Mouse (Mus musculus) myocyte (in vitro differentiated cells): Measurements from ENCODE around the gene Cflar. TPM values are rescaled to one million over a fixed set of nuclear protein-coding genes. Genes with fewer than 3 reads are reported as not detected.
"Not testable (repeated sequence)": the region's sequence is repeated elsewhere in the genome, so short reads cannot be mapped to it uniquely, and the experiment has no call there.

ENCODE experiments used
- H3K27me3 ChIP-seq: one replicate; pipeline ENCODE4 v1.6.1; 2011; ENCODE audit not compliant: control insufficient read depth, insufficient read depth, insufficient read length
- H3K36me3 ChIP-seq: one replicate; pipeline ENCODE4 v1.6.1; 2011; ENCODE audit not compliant: control insufficient read depth, insufficient read depth
- H3K4me2 ChIP-seq: one replicate; pipeline ENCODE4 v1.6.1; 2011; ENCODE audit warnings: low read depth, control low read depth
- H3K4me3 ChIP-seq: one replicate; pipeline ENCODE4 v1.5.1; 2011; ENCODE audit warnings: mild to moderate bottlenecking, control low read depth, moderate library complexity
- H3K79me2 ChIP-seq: one replicate; pipeline ENCODE4 v1.6.1; 2011; ENCODE audit not compliant: control insufficient read depth, insufficient read depth
- H3ac ChIP-seq: one replicate; pipeline ENCODE4 v1.6.1; 2011; ENCODE audit not compliant: control insufficient read depth, insufficient read length
- CEBPB ChIP-seq: IDR thresholded peaks from 2 replicates; pipeline ENCODE4 v1.6.1; 2011; ENCODE audit warnings: mild to moderate bottlenecking, moderate library complexity; ENCODE audit not compliant: poor library complexity, insufficient read depth, severe bottlenecking
- E2F4 ChIP-seq: IDR thresholded peaks from one replicate; pipeline ENCODE4 v1.6.1; 2011; ENCODE audit warnings: mild to moderate bottlenecking, control low read depth, moderate library complexity; ENCODE audit not compliant: insufficient read depth
- MAX ChIP-seq: IDR thresholded peaks from one replicate; pipeline ENCODE4 v1.6.1; 2011; ENCODE audit warnings: low read depth, mild to moderate bottlenecking, control low read depth
- MYOD1 ChIP-seq, 3 experiments: IDR thresholded peaks; one replicate each; pipeline ENCODE4 v1.6.1; 2011; ENCODE audit warnings: control low read depth in 2 of 3, low read depth in 2 of 3, mild to moderate bottlenecking in 2 of 3, moderate library complexity in 1 of 3; ENCODE audit not compliant: insufficient read length in 2 of 3, control insufficient read depth in 1 of 3
- MYOG ChIP-seq, 3 experiments: IDR thresholded peaks; one replicate each; pipeline ENCODE4 v1.6.1; 2011; ENCODE audit warnings: control low read depth in 2 of 3, low read depth in 2 of 3, mild to moderate bottlenecking in 2 of 3; ENCODE audit not compliant: insufficient read length in 2 of 3, control insufficient read depth in 1 of 3, insufficient read depth in 1 of 3
- POLR2A ChIP-seq: IDR thresholded peaks from one replicate; pipeline ENCODE4 v1.6.1; 2011; ENCODE audit warnings: low read depth, mild to moderate bottlenecking, control low read depth, moderate library complexity; ENCODE audit not compliant: insufficient read length
- POLR2AphosphoS2 ChIP-seq: IDR thresholded peaks from one replicate; pipeline ENCODE4 v1.6.1; 2011; ENCODE audit warnings: low read depth, control low read depth; ENCODE audit not compliant: insufficient read length
- REST ChIP-seq: IDR thresholded peaks from one replicate; pipeline ENCODE4 v1.6.1; 2011; ENCODE audit warnings: mild to moderate bottlenecking, control low read depth, moderate library complexity; ENCODE audit not compliant: insufficient read depth, insufficient read length
- SRF ChIP-seq: IDR thresholded peaks from one replicate; pipeline ENCODE4 v1.6.1; 2011; ENCODE audit warnings: low read depth; ENCODE audit not compliant: control insufficient read depth, insufficient read length
- TCF12 ChIP-seq: IDR thresholded peaks from one replicate; pipeline ENCODE4 v1.6.1; 2011; ENCODE audit warnings: mild to moderate bottlenecking, control low read depth; ENCODE audit not compliant: poor library complexity, insufficient read depth, severe bottlenecking
- TCF3 ChIP-seq: IDR thresholded peaks from one replicate; pipeline ENCODE4 v1.6.1; 2011; ENCODE audit warnings: low read depth, control low read depth; ENCODE audit not compliant: insufficient read length
- USF1 ChIP-seq: IDR thresholded peaks from one replicate; pipeline ENCODE4 v1.6.1; 2011; ENCODE audit warnings: low read depth, mild to moderate bottlenecking, control low read depth, moderate library complexity
- polyA plus RNA-seq: library from polyadenylated mRNA; unstranded; fragments of >200 nt; fragmentation: generic; extraction: Trizol; gene quantifications from one replicate; pipeline ENCODE4 v1.2.1, GENCODE M21; 2012; ENCODE audit warnings: missing spikeins

Cflar gene
- polyA plus RNA-seq, 1 experiment = 19.7 TPM

- Histone ChIP-seq H3K4me3 (no peak overlapping the region), H3ac (no peak overlapping the region), H3K79me2 (no peaks in the 10 kb centered on the region), H3K36me3 (peaks cover 7% of the 10 kb centered on the region), H3K27me3 (no peaks in the 10 kb centered on the region), H3K4me2 (no peak overlapping the region)
- TF ChIP-seq E2F4 (no peak), POLR2A (no peak), REST (no peak), TCF3 (no peak)
Measured at GRCm38 (mm10) chr1:58762576-58762975, 51.3 kb downstream of the Cflar start.

GRCm38 (mm10) chr1:58766446-58766845 lies 55.1 kb downstream of the Cflar start:
- not testable (repeated sequence) for H3K79me2 ChIP-seq, H3K27me3 ChIP-seq, H3K4me2 ChIP-seq, H3K36me3 ChIP-seq, H3ac ChIP-seq, H3K4me3 ChIP-seq

- H3K36me3 ChIP-seq = no peaks in the 10 kb centered on the region
- no peaks in the 10 kb centered on the region for H3K79me2 ChIP-seq
- TF ChIP-seq REST = no peak
- TF ChIP-seq MYOG (IDR thresholded peaks at IDR 0.05; ENCODE audit: control insufficient read depth in 1 of 3, insufficient read depth in 1 of 3, insufficient read length in 2 of 3, low read depth in 2 of 3) = no peak
- no peak for TF ChIP-seq TCF3
- TF ChIP-seq POLR2A = no peak
- no peak for TF ChIP-seq POLR2AphosphoS2
- TF ChIP-seq USF1 = no peak
- no peak for TF ChIP-seq MAX
- no peak for TF ChIP-seq E2F4
- TF ChIP-seq CEBPB = no peak
- no peak for TF ChIP-seq TCF12
- no peak for TF ChIP-seq MYOD1 (IDR thresholded peaks at IDR 0.05; ENCODE audit: control insufficient read depth in 1 of 3, insufficient read length in 2 of 3, low read depth in 2 of 3)
- TF ChIP-seq SRF = no peak
- H3K4me3 ChIP-seq = no peak overlapping the region
- no peak overlapping the region for H3ac ChIP-seq
- H3K4me2 ChIP-seq = no peak overlapping the region
- no peaks in the 10 kb centered on the region for H3K27me3 ChIP-seq
Measured at GRCm38 (mm10) chr1:58769136-58769535, 57.8 kb downstream of the Cflar start.

- no peak for TF ChIP-seq SRF
- no peak for TF ChIP-seq MAX
- TF ChIP-seq REST = no peak
- no peak for TF ChIP-seq USF1
- TF ChIP-seq E2F4 = no peak
- TF ChIP-seq TCF3 = no peak
- TF ChIP-seq CEBPB = no peak
- TF ChIP-seq TCF12 = no peak
- TF ChIP-seq POLR2AphosphoS2 = no peak
- no peak for TF ChIP-seq POLR2A
- no peak for TF ChIP-seq MYOD1 (IDR thresholded peaks at IDR 0.05; ENCODE audit: control insufficient read depth in 1 of 3, insufficient read length in 2 of 3, low read depth in 2 of 3)
- TF ChIP-seq MYOG (IDR thresholded peaks at IDR 0.05; ENCODE audit: control insufficient read depth in 1 of 3, insufficient read depth in 1 of 3, insufficient read length in 2 of 3, low read depth in 2 of 3) = no peak
- H3K4me3 ChIP-seq = no peak overlapping the region
- H3K79me2 ChIP-seq = no peaks in the 10 kb centered on the region
Measured at GRCm38 (mm10) chr1:58769701-58770100, 58.4 kb downstream of the Cflar start.

GRCm38 (mm10) chr1:58770111-58770720 lies 58.9 kb downstream of the Cflar start:
- H3ac ChIP-seq = no peak overlapping the region
- H3K79me2 ChIP-seq = no peaks in the 10 kb centered on the region
- no peak for TF ChIP-seq USF1
- TF ChIP-seq MYOG (IDR thresholded peaks at IDR 0.05; ENCODE audit: control insufficient read depth in 1 of 3, insufficient read depth in 1 of 3, insufficient read length in 2 of 3, low read depth in 2 of 3) = no peak
- TF ChIP-seq CEBPB = no peak
- TF ChIP-seq SRF = no peak
- no peak for TF ChIP-seq TCF3
- TF ChIP-seq POLR2A = no peak
- no peak for TF ChIP-seq MAX
- no peak for TF ChIP-seq REST
- TF ChIP-seq TCF12 = no peak
- TF ChIP-seq E2F4 = no peak
- no peak for TF ChIP-seq MYOD1 (IDR thresholded peaks at IDR 0.05; ENCODE audit: control insufficient read depth in 1 of 3, insufficient read length in 2 of 3, low read depth in 2 of 3)
- TF ChIP-seq POLR2AphosphoS2 = no peak
- H3K27me3 ChIP-seq = no peaks in the 10 kb centered on the region
- peak overlapping the region; percentile 4 for H3K4me2 ChIP-seq
- no peak overlapping the region for H3K4me3 ChIP-seq
- H3K36me3 ChIP-seq = no peaks in the 10 kb centered on the region

More at GRCm38 (mm10) chr1:58769701-58770100, 58.4 kb downstream of the Cflar start:
- Histone ChIP-seq H3K36me3 (no peaks in the 10 kb centered on the region), H3K4me2 (peak overlapping the region; percentile 4), H3ac (no peak overlapping the region), H3K27me3 (no peaks in the 10 kb centered on the region)
